Mouse (Mus musculus) olfactory bulb, adult 2 months (tissue): ENCODE measurements around the gene Mafb. TPM values are rescaled to one million over a fixed set of nuclear protein-coding genes. Genes with fewer than 3 reads are reported as not detected.

Experiments used
- H3K27ac ChIP-seq: fragments of 200-500 bp; 2 replicates; pipeline ENCODE4 v1.5.1; 2012; ENCODE audit warnings: low read depth, low read length; ENCODE audit not compliant: insufficient read depth
- H3K4me1 ChIP-seq: fragments of 200-500 bp; 2 replicates; pipeline ENCODE4 v1.6.1; 2012; ENCODE audit warnings: low read length; ENCODE audit not compliant: control insufficient read depth, insufficient read depth
- H3K4me3 ChIP-seq: fragments of 200-500 bp; 2 replicates; pipeline ENCODE4 v1.5.1; 2012; ENCODE audit warnings: mild to moderate bottlenecking, low read depth, low read length, moderate library complexity; ENCODE audit not compliant: insufficient read depth
- CTCF ChIP-seq: fragments of 200-500 bp; IDR thresholded peaks from 2 replicates; pipeline ENCODE4 v1.5.1; 2012; ENCODE audit warnings: low read depth, mild to moderate bottlenecking, low read length, moderate library complexity; ENCODE audit not compliant: insufficient read depth
- POLR2A ChIP-seq: fragments of 200-500 bp; IDR thresholded peaks from 2 replicates; pipeline ENCODE4 v1.6.1; 2012; ENCODE audit warnings: mild to moderate bottlenecking, low read depth, low read length, moderate library complexity; ENCODE audit not compliant: insufficient read depth
- WGBS: fragments of 180-500 bp; shearing (Covaris S2); methylation state at CpG from one replicate; pipeline ENCODE4 v1.1.7; 2018; 5-methylcytosine and 5-hydroxymethylcytosine counted together
- polyA plus RNA-seq: library from polyadenylated mRNA; stranded (reverse); fragments of >200 nt; gene quantifications from 2 replicates; pipeline ENCODE4 v1.2.4, GENCODE M21; 2012; ENCODE audit warnings: low replicate concordance; ENCODE audit not compliant: missing spikeins, insufficient read depth, insufficient read length

Gene Mafb
- polyA plus RNA-seq, 1 experiment = not detected

DNA sequence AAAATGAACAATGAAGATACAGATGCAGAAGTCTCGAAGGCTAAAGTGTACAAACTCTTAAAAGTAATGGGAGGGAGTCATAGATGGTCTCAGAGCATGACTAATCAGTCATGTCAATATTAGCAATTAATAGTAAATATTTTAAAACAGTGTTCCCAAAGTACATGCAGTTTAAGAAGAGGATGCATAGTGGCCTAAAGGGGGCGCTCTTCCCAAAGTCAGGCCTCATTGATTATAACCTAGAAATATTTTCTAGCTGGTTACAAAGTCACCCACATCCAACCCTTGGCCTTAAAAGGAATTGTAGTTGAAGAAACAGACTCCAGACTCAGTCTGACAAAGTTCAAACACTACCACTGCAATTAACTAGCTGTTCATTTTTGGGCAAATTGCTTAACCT is 12.5 kb downstream of the Mafb start:
- H3K4me1 ChIP-seq = peaks cover 6% of the 10 kb centered on the region
- TF ChIP-seq CTCF (no peak), POLR2A (no peak)
- H3K4me3 ChIP-seq = no peak overlapping the region
- H3K27ac ChIP-seq = no peak overlapping the region
- 73% methylated on average over 2 of the region's 2 CpGs for WGBS

DNA sequence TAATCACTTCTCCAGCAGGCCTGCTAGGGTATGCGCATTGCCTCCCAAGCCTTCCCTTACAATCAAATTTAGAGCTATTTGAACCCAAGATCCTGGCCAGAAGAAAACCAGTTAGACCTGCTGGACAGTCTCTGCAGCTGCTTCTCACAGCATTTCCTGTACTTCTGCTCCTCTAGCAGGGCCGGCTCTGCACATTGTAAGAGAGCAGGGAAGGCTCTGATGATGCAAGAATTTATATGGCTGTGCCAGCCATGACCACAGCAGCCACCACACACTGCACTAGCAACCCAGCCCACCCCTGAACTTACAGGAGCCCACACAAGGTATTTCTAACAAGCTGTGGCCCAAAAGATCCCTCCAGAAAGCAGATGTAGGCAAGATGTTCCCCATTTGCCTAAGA is 13.3 kb downstream of the Mafb start:
- 81% methylated on average over 2 of the region's 2 CpGs for WGBS
- H3K4me1 ChIP-seq = no peaks in the 10 kb centered on the region
- TF ChIP-seq POLR2A (no peak), CTCF (no peak)
- no peak overlapping the region for H3K27ac ChIP-seq
- H3K4me3 ChIP-seq = no peak overlapping the region

DNA sequence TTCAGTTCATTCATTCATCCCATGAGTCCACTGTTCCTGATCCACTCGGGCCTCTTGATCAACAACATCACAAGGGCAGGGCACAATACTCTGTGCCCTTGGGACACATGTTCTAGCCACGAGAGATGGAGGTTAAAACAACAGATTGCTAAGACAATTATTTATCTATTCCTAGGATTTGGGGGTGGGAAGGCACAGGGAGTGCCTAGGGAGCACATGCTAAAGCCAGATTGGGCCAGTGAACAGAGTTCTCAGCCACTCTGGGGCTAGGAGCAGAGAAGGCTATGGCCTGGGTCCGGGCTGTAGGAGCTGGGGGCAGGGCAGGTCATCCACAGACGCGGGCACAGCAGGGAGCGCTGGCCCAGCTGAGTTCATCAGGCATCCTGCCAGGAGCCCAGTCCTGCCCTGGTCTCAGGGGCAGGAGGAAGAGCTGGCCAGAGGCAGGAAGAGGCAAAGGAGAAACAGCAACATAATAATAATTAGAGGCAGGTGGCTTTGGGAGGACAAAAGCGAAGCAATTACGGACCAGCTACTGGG is 15.8 kb downstream of the Mafb start:
- no peaks in the 10 kb centered on the region for H3K4me1 ChIP-seq
- WGBS = 52% methylated on average over 8 of the region's 8 CpGs
- H3K27ac ChIP-seq = no peak overlapping the region
- TF ChIP-seq POLR2A = no peak
- no peak for TF ChIP-seq CTCF
- H3K4me3 ChIP-seq = no peak overlapping the region

- Histone ChIP-seq H3K4me1 (no peaks in the 10 kb centered on the region), H3K4me3 (no peak overlapping the region), H3K27ac (no peak overlapping the region)
- WGBS = 93% methylated on average over 4 of the region's 4 CpGs
- TF ChIP-seq POLR2A (no peak), CTCF (no peak)
These were observed 17.3 kb downstream of the Mafb start for GRCm38 (mm10) chr2:160349578-160349977.

- Histone ChIP-seq H3K27ac (no peak overlapping the region), H3K4me1 (no peaks in the 10 kb centered on the region), H3K4me3 (no peak overlapping the region)
- TF ChIP-seq CTCF = no peak
- TF ChIP-seq POLR2A = no peak
- 79% methylated on average over 7 of the region's 7 CpGs for WGBS
These were observed 18.1 kb downstream of the Mafb start for GRCm38 (mm10) chr2:160348796-160349195.

- Histone ChIP-seq H3K4me3 (no peak overlapping the region), H3K27ac (no peak overlapping the region), H3K4me1 (no peaks in the 10 kb centered on the region)
- no peak for TF ChIP-seq POLR2A
- no peak for TF ChIP-seq CTCF
- 80% methylated on average over 4 of the region's 4 CpGs for WGBS
These were observed 18.7 kb downstream of the Mafb start for GRCm38 (mm10) chr2:160348072-160348604.

DNA sequence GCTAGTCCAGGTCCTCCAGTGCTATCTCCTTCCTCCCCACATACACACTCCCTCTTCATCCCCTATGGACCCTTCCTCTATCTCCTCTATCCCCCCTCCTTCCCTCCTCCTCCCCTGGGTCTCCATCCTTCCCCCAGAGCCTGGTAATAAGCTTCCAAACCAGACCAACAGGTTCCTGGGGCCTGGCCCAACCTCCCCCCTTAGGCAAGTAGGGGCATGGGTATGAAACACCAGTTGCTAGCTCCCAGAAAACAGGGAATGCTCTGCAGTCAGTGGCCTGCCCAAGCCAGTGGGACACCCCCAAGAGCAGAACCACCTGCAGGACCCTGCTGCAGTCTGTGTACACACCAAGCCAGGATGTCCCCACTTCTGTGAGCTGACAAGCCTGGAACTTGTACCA is 21.2 kb downstream of the Mafb start:
- no peak overlapping the region for H3K4me3 ChIP-seq
- TF ChIP-seq POLR2A (no peak), CTCF (no peak)
- H3K4me1 ChIP-seq = no peaks in the 10 kb centered on the region
- H3K27ac ChIP-seq = no peak overlapping the region

DNA sequence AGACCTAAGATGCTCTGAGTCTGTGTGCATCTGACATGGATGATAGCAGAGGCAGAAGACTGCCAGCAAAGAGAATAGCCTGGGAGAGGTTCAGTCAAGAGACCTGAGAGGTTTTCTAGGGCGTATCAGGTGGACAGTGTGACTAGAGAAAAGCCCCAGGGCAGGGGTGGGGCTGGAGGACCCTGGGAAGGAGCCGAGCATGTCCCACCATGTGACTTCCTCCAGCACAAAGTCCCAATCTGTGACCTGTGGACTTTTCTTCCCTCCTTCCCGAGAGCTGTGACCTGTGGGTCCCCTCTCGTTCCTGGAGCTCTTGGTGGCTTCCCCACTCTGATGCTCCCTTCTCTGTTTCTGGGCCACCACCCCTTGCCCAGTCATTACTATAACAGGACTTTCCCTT is 26.7 kb downstream of the Mafb start:
- TF ChIP-seq CTCF = no peak
- TF ChIP-seq POLR2A = no peak
- Histone ChIP-seq H3K27ac (no peak overlapping the region), H3K4me3 (no peak overlapping the region), H3K4me1 (no peaks in the 10 kb centered on the region)
- WGBS = 80% methylated on average over 4 of the region's 4 CpGs

DNA sequence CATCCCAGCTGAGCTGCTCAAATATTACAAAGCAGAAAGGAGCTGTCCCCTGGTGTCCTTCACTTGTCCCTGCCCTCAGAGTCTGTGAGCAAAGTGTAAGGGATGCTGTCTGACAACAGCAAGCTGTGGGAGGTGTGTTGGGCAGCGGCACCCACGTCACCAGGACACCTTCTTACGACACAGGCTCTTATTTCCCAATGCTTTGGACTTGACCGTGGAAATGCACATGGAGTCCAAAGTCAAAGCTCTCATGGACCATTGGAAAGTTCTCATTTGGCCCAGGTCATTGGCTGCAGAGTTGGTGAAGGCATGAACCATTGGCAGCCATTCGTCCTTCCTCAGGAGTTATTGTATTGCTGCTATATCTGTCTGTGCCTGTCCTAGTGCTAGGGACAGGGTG is 27.3 kb downstream of the Mafb start:
- Histone ChIP-seq H3K4me3 (no peak overlapping the region), H3K4me1 (no peaks in the 10 kb centered on the region), H3K27ac (no peak overlapping the region)
- WGBS = 96% methylated on average over 5 of the region's 5 CpGs
- no peak for TF ChIP-seq CTCF
- TF ChIP-seq POLR2A = no peak

- H3K4me3 ChIP-seq = no peak overlapping the region
These were observed 30.8 kb downstream of the Mafb start for GRCm38 (mm10) chr2:160336053-160336452.

More at GRCm38 (mm10) chr2:160336053-160336452, 30.8 kb downstream of the Mafb start:
- WGBS = 79% methylated on average over 2 of the region's 2 CpGs
- 0 out of 2 replicates have a peak, but pooled peaks cover 3% of the 10 kb centered on the region for H3K4me1 ChIP-seq
- H3K27ac ChIP-seq = no peak overlapping the region
- no peak for TF ChIP-seq POLR2A
- no peak for TF ChIP-seq CTCF
